Mouse (Mus musculus): ENCODE results near the gene Plcl1. TPM values are rescaled to one million over a fixed set of nuclear protein-coding genes. Genes with fewer than 3 reads are reported as not detected.

Gene Plcl1
- polyA plus RNA-seq, 1 experiment from 2014 or later, result 4.9 TPM

DNA sequence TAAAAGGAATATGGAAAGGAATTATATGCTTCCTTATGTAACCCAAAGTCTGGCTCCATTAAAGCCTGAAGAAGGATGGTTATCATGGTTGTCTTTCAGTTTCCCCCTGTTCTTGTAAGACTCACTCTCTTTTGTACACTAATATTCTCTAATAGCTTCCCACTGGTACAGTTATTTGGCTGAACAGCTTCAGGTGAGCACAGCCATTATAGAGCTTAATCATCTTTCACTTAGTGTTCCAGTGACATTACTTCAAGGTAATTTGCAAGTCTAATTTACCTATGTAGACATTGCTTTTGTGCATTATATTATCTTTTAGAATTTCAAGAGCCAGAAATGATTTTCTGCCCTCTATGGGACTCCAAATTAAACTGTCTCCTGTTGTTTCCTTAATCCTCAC, 184.3 kb downstream of the Plcl1 start:
- no peak overlapping the region for H3K27ac ChIP-seq
- no peak overlapping the region for H3K4me2 ChIP-seq (replicated peaks)
- H3K36me3 ChIP-seq, result no peaks in the 10 kb centered on the region
- H3K27me3 ChIP-seq (replicated peaks), result no peaks in the 10 kb centered on the region
- no peak overlapping the region for H3K4me3 ChIP-seq
- H3K9me3 ChIP-seq, result no peaks in the 10 kb centered on the region
- ATAC-seq (ENCODE audit: low FRiP score, low read depth), result no peak
- no peak overlapping the region for H3K9ac ChIP-seq
- H3K4me1 ChIP-seq, result no peaks in the 10 kb centered on the region

DNA sequence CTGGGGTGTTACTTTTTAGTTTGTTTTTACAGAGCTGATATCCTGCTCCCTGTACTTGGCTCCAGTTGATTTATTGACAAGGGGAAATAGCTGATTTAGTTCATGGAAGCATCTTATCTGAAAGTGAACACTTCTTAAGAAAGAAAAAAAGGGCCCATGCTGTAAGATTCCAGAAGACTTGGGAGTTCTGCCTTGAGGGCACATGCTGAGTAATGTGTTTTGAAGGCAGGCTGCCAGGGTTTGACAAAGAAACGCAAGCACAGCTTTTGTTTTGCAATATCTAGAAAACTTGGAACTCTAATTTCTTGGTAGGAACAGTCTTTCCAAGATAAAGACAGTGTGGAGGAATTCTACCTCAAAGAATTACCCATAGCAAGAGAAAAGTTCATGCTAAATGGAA, 194.8 kb downstream of the Plcl1 start:
- no peak for ATAC-seq (ENCODE audit: low FRiP score, low read depth)
- Histone ChIP-seq H3K9me3 (no peaks in the 10 kb centered on the region), H3K4me3 (no peak overlapping the region), H3K27me3 (replicated peaks) (no peaks in the 10 kb centered on the region), H3K4me2 (replicated peaks) (no peak overlapping the region), H3K36me3 (no peaks in the 10 kb centered on the region), H3K27ac (no peak overlapping the region), H3K4me1 (no peaks in the 10 kb centered on the region), H3K9ac (no peak overlapping the region)
- WGBS, result 79% methylated on average over 1 of the region's 1 CpGs

DNA sequence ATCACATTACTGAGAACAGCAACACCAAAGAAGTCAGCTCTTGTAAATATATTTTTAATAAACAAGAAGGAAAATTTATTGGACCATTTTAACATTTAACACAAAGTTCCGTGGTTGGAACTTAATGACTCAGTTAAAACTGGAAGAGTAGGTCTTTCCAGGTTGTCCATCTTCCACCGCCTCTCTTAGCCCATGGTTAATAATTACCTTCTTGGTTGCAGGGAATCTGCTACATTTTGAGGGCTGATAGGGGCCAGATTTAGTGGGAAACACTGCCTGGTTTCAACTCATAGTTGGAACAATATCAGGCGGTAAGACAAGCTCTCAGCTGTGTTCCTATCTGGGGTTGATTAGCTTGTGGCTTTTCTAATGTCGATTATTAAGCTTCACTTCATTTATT, 198.9 kb downstream of the Plcl1 start:
- H3K4me2 ChIP-seq (replicated peaks), result no peak overlapping the region
- H3K27me3 ChIP-seq (replicated peaks), result no peaks in the 10 kb centered on the region
- H3K4me3 ChIP-seq, result no peak overlapping the region
- H3K27ac ChIP-seq, result no peak overlapping the region
- H3K4me1 ChIP-seq, result peaks cover 7% of the 10 kb centered on the region; the same call in 1 of the 2 replicates
- ATAC-seq (ENCODE audit: low FRiP score, low read depth), result no peak
- H3K9ac ChIP-seq, result no peak overlapping the region
- H3K36me3 ChIP-seq, result no peaks in the 10 kb centered on the region
- WGBS, result 89% methylated on average over 4 of the region's 4 CpGs
- no peaks in the 10 kb centered on the region for H3K9me3 ChIP-seq

DNA sequence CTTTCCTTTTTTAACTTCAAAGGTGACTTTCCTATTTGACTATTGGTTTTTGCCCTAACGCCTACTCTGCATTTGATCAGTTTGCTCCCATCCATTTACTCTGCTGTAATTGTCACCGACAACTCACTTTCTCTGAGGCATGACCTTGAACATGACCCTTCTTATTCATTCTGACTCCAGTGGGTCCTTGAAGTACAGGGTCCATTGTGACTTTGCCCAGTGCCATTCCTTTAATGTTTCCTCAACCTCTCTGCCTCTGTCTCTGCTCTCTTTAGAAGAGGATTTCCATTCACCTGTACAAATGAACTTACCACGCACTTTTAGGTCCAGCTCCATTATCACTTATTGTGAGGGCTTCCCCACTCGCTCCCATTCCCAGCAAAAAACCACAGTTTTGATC, 199.7 kb downstream of the Plcl1 start:
- no peaks in the 10 kb centered on the region for H3K9me3 ChIP-seq
- H3K27ac ChIP-seq, result no peak overlapping the region
- WGBS, result 60% methylated on average over 4 of the region's 4 CpGs
- H3K36me3 ChIP-seq, result no peaks in the 10 kb centered on the region
- peaks cover 7% of the 10 kb centered on the region; the same call in 1 of the 2 replicates for H3K4me1 ChIP-seq
- no peak for ATAC-seq (ENCODE audit: low FRiP score, low read depth)
- no peaks in the 10 kb centered on the region for H3K27me3 ChIP-seq (replicated peaks)
- no peak overlapping the region for H3K9ac ChIP-seq
- H3K4me3 ChIP-seq, result no peak overlapping the region
- H3K4me2 ChIP-seq (replicated peaks), result no peak overlapping the region

DNA sequence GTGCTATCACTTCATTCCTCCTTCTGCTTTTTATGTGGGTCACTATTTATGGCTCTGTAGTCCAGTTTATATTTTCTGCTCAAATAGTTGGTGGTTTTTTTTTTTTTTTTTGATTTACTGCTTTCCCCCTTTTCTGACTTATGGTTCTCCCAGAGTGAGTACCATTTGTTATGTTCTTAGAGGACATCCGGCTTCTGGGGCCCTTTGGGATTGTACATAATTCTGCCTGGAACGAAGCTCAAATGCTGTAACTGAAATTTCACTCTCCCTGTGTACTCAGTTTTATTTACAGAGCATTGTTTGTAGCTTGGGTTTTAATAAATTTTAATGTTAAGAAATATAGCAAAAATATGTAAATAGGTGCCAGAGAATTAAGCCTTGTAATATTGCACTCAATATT, 200.2 kb downstream of the Plcl1 start:
- 48% methylated on average over 2 of the region's 2 CpGs for WGBS
- ATAC-seq (ENCODE audit: low FRiP score, low read depth), result no peak
- peaks cover 7% of the 10 kb centered on the region; the same call in 1 of the 2 replicates for H3K4me1 ChIP-seq

DNA sequence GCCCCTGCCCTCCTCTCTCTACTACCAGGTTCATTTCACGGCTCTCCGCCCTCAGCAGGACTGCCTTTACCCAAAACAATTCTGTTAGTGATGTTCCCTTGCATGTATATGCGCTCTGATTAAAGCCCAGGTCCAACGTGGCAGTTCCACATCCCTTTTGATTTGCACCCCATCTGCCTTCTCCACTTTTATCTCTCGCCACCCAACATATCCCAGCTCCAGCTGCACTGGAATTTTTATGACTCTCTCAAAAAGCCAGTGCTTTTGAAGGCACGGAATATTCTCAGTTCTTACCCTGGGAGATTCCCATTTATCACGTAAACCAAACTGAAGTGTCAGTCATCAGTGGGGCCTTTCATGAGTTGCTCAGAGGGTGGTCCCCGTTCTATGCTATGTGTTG, 200.7 kb downstream of the Plcl1 start:
- no peak for ATAC-seq (ENCODE audit: low FRiP score, low read depth)
- no peaks in the 10 kb centered on the region for H3K27me3 ChIP-seq (replicated peaks)
- no peak overlapping the region for H3K27ac ChIP-seq
- no peaks in the 10 kb centered on the region for H3K36me3 ChIP-seq
- 41% methylated on average over 8 of the region's 8 CpGs for WGBS
- no peak overlapping the region for H3K4me2 ChIP-seq (replicated peaks)
- no peak overlapping the region for H3K9ac ChIP-seq
- H3K9me3 ChIP-seq, result no peaks in the 10 kb centered on the region
- no peak overlapping the region for H3K4me3 ChIP-seq
- peaks cover 7% of the 10 kb centered on the region; the same call in 1 of the 2 replicates for H3K4me1 ChIP-seq

More for the DNA sequence above, 200.2 kb downstream of the Plcl1 start:
- H3K36me3 ChIP-seq, result no peaks in the 10 kb centered on the region
- no peaks in the 10 kb centered on the region for H3K9me3 ChIP-seq
- no peaks in the 10 kb centered on the region for H3K27me3 ChIP-seq (replicated peaks)
- H3K4me3 ChIP-seq, result no peak overlapping the region
- H3K27ac ChIP-seq, result no peak overlapping the region
- H3K4me2 ChIP-seq (replicated peaks), result no peak overlapping the region
- no peak overlapping the region for H3K9ac ChIP-seq

DNA sequence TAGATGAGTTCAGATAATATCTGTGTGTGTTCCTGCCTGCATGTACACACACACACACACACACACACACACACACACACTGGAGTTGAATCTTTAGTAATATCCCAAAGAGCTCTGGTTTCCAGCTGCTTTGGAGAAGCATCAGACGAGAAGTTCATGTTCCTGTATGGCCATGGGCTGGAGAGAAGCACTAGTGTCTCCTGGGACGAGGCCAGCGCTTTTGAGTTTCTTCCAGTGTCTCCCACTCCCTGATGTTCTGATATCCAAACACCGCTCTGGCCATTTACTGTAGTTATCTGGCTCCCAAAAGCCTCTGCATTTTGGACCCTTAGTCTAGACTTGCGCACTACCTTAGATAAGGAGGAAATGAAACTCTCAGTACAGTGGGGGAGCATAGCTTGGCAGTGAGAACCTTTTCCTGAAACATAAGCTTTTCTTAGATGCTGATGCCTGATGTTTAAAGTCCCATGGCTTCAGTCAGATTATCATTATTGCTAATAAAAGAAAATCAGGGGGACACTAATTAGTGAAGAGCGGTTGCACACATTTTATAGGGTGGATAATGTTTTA, 207.1 kb downstream of the Plcl1 start:
- Histone ChIP-seq H3K36me3 (no peaks in the 10 kb centered on the region), H3K27ac (no peak overlapping the region), H3K4me1 (no peaks in the 10 kb centered on the region), H3K4me2 (replicated peaks) (no peak overlapping the region), H3K27me3 (replicated peaks) (no peaks in the 10 kb centered on the region), H3K9ac (no peak overlapping the region), H3K9me3 (no peaks in the 10 kb centered on the region), H3K4me3 (no peak overlapping the region)
- WGBS, result 87% methylated on average over 6 of the region's 6 CpGs
- ATAC-seq (ENCODE audit: low FRiP score, low read depth), result no peak

DNA sequence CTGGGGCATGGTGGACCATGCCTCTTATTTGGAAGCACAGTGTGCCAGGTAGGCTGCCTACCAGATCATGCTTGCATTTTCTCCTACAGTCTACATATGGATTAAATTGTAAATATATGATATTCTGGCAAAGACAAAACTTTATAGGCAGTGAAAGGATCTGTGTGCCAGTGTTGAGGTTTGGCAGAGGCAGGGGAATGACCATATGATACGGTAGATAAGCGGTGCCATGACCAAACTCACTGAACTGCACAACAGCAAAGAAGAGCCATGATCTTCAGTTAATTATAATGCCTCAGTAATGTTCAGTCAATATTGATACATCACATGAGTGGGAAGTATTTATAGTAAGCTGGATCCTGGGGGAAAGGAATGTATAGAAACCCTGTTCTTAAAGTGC, 212.1 kb downstream of the Plcl1 start:
- Histone ChIP-seq H3K27ac (no peak overlapping the region), H3K9me3 (no peaks in the 10 kb centered on the region), H3K4me3 (no peak overlapping the region), H3K4me2 (replicated peaks) (no peak overlapping the region), H3K4me1 (no peaks in the 10 kb centered on the region), H3K9ac (no peak overlapping the region), H3K36me3 (no peaks in the 10 kb centered on the region), H3K27me3 (replicated peaks) (no peaks in the 10 kb centered on the region)
- ATAC-seq (ENCODE audit: low FRiP score, low read depth), result no peak
- 96% methylated on average over 2 of the region's 2 CpGs for WGBS

DNA sequence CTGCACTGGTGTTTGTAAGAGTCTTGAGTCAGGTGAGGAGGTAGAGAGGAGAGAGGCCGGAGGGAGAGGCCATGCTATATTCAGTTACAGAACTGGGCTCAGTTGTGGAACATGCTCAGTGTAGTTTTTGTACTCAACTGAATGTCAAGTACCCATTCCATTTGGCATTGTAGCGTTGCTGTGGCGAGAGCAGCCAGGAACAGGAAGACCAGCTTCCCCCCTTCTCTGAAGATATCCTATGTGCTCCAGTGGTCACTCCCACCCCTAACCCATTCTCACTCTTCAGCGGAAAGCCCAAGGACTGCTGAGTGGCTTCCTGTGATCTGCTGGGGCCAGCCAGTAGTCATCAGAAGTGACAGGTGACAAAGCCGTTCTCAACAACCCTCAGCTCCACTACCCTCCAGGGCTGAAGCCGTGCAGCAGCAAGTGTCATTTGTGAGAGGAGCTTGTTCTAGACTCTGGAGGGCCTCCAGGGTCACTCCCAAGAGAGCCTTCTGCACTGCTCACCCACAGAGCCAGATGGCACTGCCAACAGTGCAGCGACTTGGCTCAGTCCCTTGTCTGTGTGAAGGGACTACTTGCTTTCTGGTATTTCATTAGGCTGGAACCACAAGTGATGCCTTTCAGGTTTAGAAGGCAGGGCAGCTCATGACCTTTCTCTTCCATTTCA, 213.0 kb downstream of the Plcl1 start:
- Histone ChIP-seq H3K27ac (no peak overlapping the region), H3K9ac (no peak overlapping the region), H3K4me3 (no peak overlapping the region), H3K4me2 (replicated peaks) (no peak overlapping the region), H3K9me3 (no peaks in the 10 kb centered on the region), H3K4me1 (no peaks in the 10 kb centered on the region), H3K27me3 (replicated peaks) (no peaks in the 10 kb centered on the region), H3K36me3 (no peaks in the 10 kb centered on the region)
- 72% methylated on average over 7 of the region's 7 CpGs for WGBS
- ATAC-seq (ENCODE audit: low FRiP score, low read depth), result no peak

DNA sequence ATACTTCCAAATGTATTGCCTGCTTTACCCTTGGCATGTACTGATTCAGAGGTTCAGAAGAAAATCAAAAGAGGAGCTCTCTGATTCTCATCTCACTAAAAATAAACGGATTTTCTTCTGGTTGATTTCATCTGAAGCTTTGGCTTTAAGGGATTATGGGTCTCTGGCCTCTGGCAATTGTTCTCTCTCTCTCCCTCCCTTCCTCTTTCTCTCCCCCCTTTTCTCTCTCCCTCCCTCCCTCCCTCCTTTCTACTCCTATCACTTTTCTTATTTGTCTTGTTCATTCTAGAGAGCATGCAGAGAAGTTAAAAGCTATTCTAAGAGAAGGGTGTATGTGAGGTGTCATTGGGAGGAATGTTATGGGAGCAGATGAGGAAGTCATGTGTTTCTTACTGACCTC, 225.8 kb downstream of the Plcl1 start:
- Histone ChIP-seq H3K9me3 (no peaks in the 10 kb centered on the region), H3K36me3 (no peaks in the 10 kb centered on the region), H3K4me2 (replicated peaks) (no peak overlapping the region), H3K27ac (no peak overlapping the region), H3K4me3 (no peak overlapping the region), H3K4me1 (no peaks in the 10 kb centered on the region), H3K9ac (no peak overlapping the region), H3K27me3 (replicated peaks) (no peaks in the 10 kb centered on the region)
- ATAC-seq (ENCODE audit: low FRiP score, low read depth), result no peak
- 38% methylated on average over 1 of the region's 1 CpGs for WGBS

DNA sequence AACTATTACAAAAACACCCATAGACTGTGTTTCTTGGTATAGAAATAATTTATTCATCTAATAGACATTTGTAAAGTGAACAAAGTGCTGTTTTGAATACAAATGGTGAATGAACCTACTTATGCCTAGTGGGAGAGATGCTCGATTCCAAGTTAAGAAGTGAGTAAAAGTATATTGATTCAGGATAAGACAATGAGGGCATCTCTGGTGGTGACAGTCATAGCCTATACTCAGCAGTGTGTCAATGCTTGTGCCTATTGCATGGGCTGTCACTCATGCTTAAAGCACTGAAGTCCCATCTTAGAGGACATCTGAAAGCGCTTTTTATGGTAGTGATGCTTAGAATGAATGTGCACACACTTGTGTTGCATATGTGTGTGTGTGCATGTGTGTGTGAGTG, 226.3 kb downstream of the Plcl1 start:
- Histone ChIP-seq H3K27me3 (replicated peaks) (no peaks in the 10 kb centered on the region), H3K4me2 (replicated peaks) (no peak overlapping the region), H3K9ac (no peak overlapping the region), H3K4me1 (no peaks in the 10 kb centered on the region), H3K36me3 (no peaks in the 10 kb centered on the region), H3K27ac (no peak overlapping the region), H3K4me3 (no peak overlapping the region), H3K9me3 (no peaks in the 10 kb centered on the region)
- no peak for ATAC-seq (ENCODE audit: low FRiP score, low read depth)
- 89% methylated on average over 2 of the region's 2 CpGs for WGBS

DNA sequence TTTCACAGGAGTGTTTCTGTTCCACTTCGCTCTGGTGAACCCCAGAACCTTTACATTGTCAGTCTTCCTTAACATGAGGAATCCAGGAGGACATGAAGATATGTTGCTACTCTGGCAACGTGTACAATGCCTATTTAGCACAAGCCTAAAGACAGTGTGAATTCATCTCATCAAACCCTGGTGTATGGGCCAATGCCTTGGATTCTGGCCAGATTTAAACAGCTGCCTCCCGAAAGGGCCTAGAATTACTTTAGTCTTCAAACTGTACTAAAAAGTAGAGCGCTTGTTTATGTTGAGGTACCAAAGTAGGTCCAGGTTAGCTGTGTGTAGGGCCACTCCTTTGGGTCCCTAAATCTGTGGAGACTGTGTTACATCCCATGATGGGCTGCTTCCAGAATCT, 227.6 kb downstream of the Plcl1 start:
- no peak overlapping the region for H3K27ac ChIP-seq
- H3K4me1 ChIP-seq, result no peaks in the 10 kb centered on the region
- H3K9me3 ChIP-seq, result no peaks in the 10 kb centered on the region
- no peak overlapping the region for H3K4me2 ChIP-seq (replicated peaks)
- H3K36me3 ChIP-seq, result no peaks in the 10 kb centered on the region
- H3K9ac ChIP-seq, result no peak overlapping the region
- no peaks in the 10 kb centered on the region for H3K27me3 ChIP-seq (replicated peaks)
- ATAC-seq (ENCODE audit: low FRiP score, low read depth), result no peak
- WGBS, result 84% methylated on average over 4 of the region's 4 CpGs
- H3K4me3 ChIP-seq, result no peak overlapping the region

DNA sequence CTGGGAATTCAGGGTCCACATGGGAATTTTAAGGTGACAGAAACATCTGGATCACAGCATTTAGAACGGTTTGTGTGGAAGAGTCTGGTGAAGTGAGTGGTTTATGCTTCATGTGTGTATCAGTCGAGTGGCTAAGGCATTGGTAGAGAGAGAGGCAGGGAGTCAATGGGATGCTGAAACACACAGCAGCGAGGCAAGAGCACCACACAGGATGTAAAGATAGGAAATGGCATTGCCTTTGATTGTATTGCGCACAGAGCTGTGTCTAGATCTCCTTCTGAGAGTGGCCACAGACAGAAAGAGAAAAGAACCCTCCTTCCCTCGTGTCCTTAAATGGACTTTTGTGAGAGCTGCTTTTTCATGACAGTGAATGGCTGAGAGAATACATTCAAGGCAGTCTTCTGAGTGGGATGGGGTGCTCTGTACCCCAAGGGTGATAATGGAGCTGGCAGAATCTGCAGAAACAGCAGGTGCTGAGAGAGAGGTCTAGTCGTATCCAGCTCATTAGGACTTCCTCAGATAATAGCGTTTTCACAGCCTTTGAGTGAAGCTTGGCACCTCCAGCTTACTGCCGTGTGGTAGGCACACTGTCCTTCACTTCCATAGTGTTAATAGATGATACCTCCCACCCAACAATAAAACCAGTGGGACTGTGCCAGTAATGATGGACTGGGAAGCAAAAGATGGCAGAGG, 253.9 kb downstream of the Plcl1 start:
- no peak overlapping the region for H3K27ac ChIP-seq
- no peaks in the 10 kb centered on the region for H3K4me1 ChIP-seq
- no peaks in the 10 kb centered on the region for H3K36me3 ChIP-seq
- no peak overlapping the region for H3K9ac ChIP-seq
- WGBS, result 70% methylated on average over 8 of the region's 8 CpGs
- no peaks in the 10 kb centered on the region for H3K9me3 ChIP-seq
- ATAC-seq (ENCODE audit: low FRiP score, low read depth), result no peak
- no peaks in the 10 kb centered on the region for H3K27me3 ChIP-seq (replicated peaks)
- H3K4me3 ChIP-seq, result no peak overlapping the region
- H3K4me2 ChIP-seq (replicated peaks), result no peak overlapping the region
